Mouse (Mus musculus) mouse embryonic stem cell (cell line): ENCODE data around the gene Slc38a2.

Experiments
- in situ Hi-C, 2 experiments: fragments of 300-500 bp; cut with MboI; formaldehyde crosslinking; loops; 1 replicate in 1 of 2; 3 replicates in 1 of 2; pipeline ENCODE4 v1.14.3; 2019 to 2020; ENCODE audit warnings: low sequenced_read_pairs in 2 of 2, low pct_unique_long_range_greater_than_20kb in 1 of 2, mixed read lengths in 1 of 2; ENCODE audit not compliant: unreplicated experiment in 1 of 2

The Slc38a2 gene

GRCm38 (mm10) chr15:96699521-96700511, at the start of gene Slc38a2:
TSS of gene Slc38a2 (minus strand) at chr15:96699730.
- in situ Hi-C loops = no loop called here

- in situ Hi-C loops = no loop called here
These were observed 49.6 kb upstream of the Slc38a2 start for GRCm38 (mm10) chr15:96749101-96749500.

GRCm38 (mm10) chr15:96747551-96747950, 48.0 kb upstream of the Slc38a2 start:
- in situ Hi-C loops = no loop called here

- in situ Hi-C loops = no loop called here
These were observed 47.5 kb upstream of the Slc38a2 start for GRCm38 (mm10) chr15:96746986-96747385.

GRCm38 (mm10) chr15:96745299-96745698, 45.8 kb upstream of the Slc38a2 start:
- in situ Hi-C loops = no loop called here

- in situ Hi-C loops = no loop called here
These were observed 45.4 kb upstream of the Slc38a2 start for GRCm38 (mm10) chr15:96744882-96745296.

- in situ Hi-C loops = no loop called here
These were observed 44.8 kb upstream of the Slc38a2 start for GRCm38 (mm10) chr15:96744153-96744881.

GRCm38 (mm10) chr15:96743257-96743656, 43.7 kb upstream of the Slc38a2 start:
- in situ Hi-C loops = no loop called here

- in situ Hi-C loops = no loop called here
These were observed 43.2 kb upstream of the Slc38a2 start for GRCm38 (mm10) chr15:96742591-96743241.

GRCm38 (mm10) chr15:96740865-96741561, 41.5 kb upstream of the Slc38a2 start:
- in situ Hi-C loops = no loop called here

- in situ Hi-C loops = no loop called here
These were observed 40.6 kb upstream of the Slc38a2 start for GRCm38 (mm10) chr15:96740091-96740490.

GRCm38 (mm10) chr15:96736663-96737385, 37.3 kb upstream of the Slc38a2 start:
- in situ Hi-C loops = no loop called here

GRCm38 (mm10) chr15:96735562-96736160, 36.1 kb upstream of the Slc38a2 start:
- in situ Hi-C loops = no loop called here

- in situ Hi-C loops = no loop called here
These were observed 34.9 kb upstream of the Slc38a2 start for GRCm38 (mm10) chr15:96734423-96734822.

GRCm38 (mm10) chr15:96730416-96730815, 30.9 kb upstream of the Slc38a2 start:
- in situ Hi-C loops = no loop called here

GRCm38 (mm10) chr15:96729785-96730184, 30.3 kb upstream of the Slc38a2 start:
- in situ Hi-C loops = no loop called here

- in situ Hi-C loops = no loop called here
These were observed 29.5 kb upstream of the Slc38a2 start for GRCm38 (mm10) chr15:96728993-96729392.
